Mouse (Mus musculus) cerebellum, postnatal 36 days (tissue): ENCODE measurements at regions not wholly inside any gene's neighbourhood (a gene's known extent, or its start where the extent isn't known, plus 50 kb on each side); places are given as distances from the start of the nearest gene placed in this dataset.
"Not testable (repeated sequence)": the region's sequence is repeated elsewhere in the genome, so short reads cannot be mapped to it uniquely, and the experiment has no call there.

ENCODE experiments used
- DNase-seq, 2 experiments: peaks; one replicate each; pipeline ENCODE4 v3.0.0; 2021 to 2022; ENCODE audit warnings: mixed read lengths in 2 of 2

DNA sequence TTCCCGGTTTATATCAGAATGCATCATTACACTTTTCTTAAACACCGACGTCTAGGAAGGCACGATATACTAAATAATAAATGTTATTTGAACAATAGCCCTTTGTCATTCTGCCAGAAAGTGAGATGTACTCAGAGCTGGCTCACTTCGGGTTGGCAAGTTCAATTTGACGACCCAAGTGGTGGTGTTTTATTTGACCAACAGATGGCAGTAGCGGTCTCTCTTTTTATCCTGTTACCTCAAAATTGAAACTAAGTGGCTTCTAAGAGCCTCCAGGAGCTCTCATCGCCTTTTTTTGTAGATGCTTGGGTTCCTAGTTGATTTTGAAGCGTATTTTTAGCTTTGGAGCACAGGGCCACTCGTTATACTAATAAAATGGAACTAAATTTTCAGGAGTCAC lies 66.7 kb upstream of the Chmp2b start:
- DNase-seq: peak; percentile 37 to 63

DNA sequence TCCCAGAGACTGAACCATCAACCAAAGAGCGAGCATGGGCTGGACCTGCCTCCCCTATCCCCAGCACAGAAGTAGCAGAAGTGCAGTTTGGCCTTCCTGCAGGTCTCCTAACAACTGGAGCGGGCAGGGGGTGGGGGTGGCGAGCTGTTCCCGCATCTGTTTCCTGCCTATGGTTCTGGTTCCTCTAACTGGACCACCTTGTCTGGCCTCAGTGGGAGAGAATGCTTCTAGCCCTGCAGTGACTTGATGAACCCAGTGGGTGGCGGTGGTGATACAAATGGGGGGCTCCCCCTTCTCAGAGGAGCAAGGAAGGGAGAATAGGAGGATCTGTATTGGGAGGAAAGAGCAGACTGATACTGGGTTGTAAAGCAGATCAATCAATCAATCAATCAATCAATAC lies 69.2 kb upstream of the Chmp2b start:
- DNase-seq: no peak

GRCm38 (mm10) chr16:65646741-65647140 lies 84.2 kb upstream of the Chmp2b start:
- not testable (repeated sequence) for DNase-seq

DNA sequence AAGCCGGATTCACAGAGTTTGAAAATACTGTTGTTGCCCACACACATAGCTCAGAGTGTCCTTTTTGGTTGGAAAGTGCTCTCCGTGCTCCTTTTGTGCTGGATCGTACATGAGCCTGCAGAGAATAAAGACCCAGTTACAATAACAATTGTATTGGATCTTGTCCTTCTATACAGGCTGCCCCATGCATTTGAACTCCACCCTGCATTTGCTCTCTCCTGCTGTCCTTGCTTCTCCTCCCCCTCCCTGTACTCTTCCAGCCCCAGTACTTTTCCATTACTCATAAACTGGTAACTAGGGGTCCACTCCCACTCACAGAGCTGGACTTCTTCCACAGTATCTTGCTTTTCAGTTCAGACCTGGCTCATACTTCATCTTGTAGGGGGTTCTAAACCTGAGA lies 86.5 kb upstream of the Chmp2b start:
- no peak for DNase-seq

- DNase-seq: no peak
Measured at GRCm38 (mm10) chr16:65655490-65655889, 93.0 kb upstream of the Chmp2b start.

- DNase-seq: no peak
Measured at GRCm38 (mm10) chr16:65657829-65658228, 95.3 kb upstream of the Chmp2b start.

DNA sequence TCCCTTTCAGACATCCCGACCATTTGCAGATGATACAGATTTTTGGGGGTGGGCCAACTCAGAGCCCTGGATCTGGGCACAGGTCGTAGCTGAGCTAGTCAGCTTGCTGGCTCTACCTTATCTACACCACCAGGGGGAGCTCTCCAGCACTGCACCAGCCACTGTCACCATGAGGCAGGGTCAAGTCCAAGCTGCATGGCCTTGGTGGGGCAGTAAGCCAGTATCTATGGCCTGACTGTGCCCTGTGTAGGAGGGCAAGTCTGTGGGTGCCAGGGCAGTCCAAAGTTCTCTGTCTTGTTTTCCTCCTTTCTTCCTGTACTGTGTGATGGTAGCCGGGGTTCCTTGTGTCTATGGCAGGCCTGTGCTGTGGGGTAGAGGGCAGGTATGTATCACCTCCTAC lies 102.3 kb upstream of the Chmp2b start:
- peak; percentile 1 to 2 for DNase-seq

DNA sequence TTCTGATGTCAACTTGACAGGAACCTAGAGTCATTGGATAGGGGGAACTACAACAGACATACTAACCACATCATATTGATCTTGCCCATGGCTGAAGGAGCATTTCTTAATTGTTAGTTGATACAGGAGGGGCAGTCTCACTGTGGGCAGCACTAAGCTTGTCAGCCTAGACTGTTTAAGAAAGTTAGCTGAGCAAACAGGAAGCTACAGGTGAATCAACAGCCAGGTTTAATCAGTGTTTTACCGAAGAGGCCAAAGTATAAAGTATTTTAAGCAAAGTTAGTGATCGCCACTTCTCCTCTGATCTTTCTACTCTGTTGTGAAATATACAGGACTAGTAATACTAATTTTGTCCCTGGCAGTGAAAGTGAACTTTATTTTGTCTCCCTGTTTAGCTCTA lies 109.6 kb upstream of the Chmp2b start:
- DNase-seq: no peak

GRCm38 (mm10) chr16:65683089-65683488 lies 120.6 kb upstream of the Chmp2b start:
- DNase-seq: no peak

- no peak for DNase-seq
Measured at GRCm38 (mm10) chr16:65683703-65684320, 121.3 kb upstream of the Chmp2b start.

DNA sequence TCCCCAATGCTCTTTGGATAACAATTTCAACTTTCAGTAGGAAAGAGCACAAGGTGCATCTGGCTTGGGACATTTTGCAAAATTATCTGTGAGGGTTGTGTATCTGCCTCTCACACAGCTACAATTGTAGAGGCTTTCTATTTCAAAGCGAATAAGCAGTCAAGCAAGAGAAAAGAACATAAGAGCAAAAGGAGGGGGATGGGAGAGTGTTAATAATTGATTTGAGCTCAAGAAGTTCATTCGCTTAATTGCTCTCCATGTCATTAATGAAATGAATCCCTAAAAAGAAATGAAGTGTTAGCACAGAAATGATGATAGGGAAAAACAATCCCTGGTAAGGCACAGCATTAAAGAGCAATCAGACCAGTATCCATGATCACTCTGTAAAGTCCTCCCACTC lies 121.4 kb upstream of the Vgll3 start:
- no peak for DNase-seq

- no peak for DNase-seq
Measured at GRCm38 (mm10) chr16:65715631-65716030, 99.4 kb upstream of the Vgll3 start.

DNA sequence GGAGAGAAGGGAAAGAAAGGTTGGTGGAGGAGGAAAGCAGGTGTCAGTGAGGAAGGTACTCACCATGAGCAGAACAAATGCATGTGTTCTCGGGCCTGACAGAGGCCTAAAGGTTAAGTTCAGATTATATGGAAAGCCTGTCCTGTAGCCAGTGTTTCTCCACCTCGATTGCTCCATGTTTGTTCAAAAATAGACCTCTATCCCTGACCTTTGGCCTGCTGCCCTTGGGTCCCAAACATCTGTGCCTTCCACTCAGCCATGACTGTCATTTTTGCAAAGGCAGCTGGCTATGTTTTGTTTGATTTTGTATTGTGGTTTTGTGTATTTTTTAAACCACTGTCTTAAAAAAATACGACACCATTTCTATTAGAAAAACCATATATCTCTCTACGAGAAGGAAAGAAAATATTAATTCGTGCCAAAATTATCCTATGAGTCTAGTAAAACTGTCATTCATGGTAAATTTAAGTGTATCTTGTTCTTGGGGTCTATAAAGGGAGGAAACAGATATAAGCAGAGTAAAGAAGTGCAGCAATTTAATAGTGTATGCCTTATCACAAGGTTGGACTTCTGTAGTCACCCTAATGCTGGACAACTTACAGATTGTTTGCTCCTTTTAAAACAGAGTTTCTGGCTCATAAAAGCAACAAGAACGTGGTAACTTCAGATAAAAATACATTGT lies 96.1 kb upstream of the Vgll3 start:
- no peak for DNase-seq

DNA sequence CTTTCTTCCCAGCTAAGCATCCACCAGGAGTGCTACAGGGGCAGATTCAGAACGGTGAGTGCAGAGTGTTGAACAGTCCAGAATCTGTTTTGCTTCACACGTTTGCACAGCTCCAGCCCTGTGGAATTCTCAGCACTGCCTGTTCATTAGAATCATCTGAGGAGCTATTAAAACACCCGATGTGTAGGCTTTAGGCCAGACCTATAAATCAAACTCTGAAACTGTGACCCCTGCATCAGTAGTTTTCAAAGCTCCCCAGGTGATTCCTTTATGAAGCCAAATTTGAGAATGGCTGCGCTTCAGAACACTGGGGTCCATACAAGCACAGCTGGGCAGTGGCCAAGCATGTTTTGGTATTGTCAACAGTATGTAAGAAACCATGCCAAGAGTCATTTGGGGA lies 94.1 kb upstream of the Vgll3 start:
- DNase-seq: no peak

GRCm38 (mm10) chr16:65725559-65726269 lies 89.3 kb upstream of the Vgll3 start:
- no peak for DNase-seq

GRCm38 (mm10) chr16:65726289-65726688 lies 88.8 kb upstream of the Vgll3 start:
- no peak for DNase-seq

GRCm38 (mm10) chr16:65729322-65729721 lies 85.7 kb upstream of the Vgll3 start:
- DNase-seq: no peak

DNA sequence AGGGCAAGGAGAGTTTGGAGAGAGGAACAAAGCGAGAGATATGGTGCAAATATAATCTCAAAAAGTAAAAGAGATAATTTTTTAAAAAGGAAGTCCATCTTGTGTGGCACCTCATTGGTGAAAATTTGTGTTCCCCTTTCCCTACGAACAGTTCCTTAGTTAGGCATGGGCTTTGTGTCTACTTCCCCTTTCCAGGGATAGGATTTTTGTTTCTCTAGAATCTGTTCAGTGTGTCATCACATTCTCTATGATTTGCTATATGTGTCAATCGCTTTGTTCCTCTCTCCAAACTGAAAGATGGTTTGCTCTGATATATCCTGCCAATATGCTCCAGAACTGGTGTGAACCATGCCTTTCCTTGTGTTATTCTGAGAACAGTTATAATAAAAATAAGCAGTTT lies 75.4 kb upstream of the Vgll3 start:
- no peak for DNase-seq

- DNase-seq: no peak
Measured at GRCm38 (mm10) chr16:65742951-65743350, 72.1 kb upstream of the Vgll3 start.

GRCm38 (mm10) chr16:65755667-65756066 lies 59.4 kb upstream of the Vgll3 start:
- no peak for DNase-seq
